ENCODE assay signal across 9 mouse cellular contexts in genomic region chr12:85973526-85973925, GRCm38 (mm10).
DNase-seq lines count a peak whose midpoint lies in the region; ATAC-seq lines count a peak whose summit lies in the region.
"Had no signal": no experiment of that assay in that cellular context is flagged by ENCODE, and none has a peak within 500 bp of the region (broad histone marks: within the 10 kb centered on the region; RNA-seq: fewer than 3 reads in every experiment).

No protein-coding gene starts in this region.

- H3K9ac ChIP-seq in heart, embryonic 15.5 days: no peak overlapping the region

- peak overlapping the region; percentile 45 for H3K27ac ChIP-seq in heart, embryonic 15.5 days

- H3K4me1 ChIP-seq in heart, embryonic 15.5 days (replicated peaks): peaks cover 17% of the 10 kb centered on the region

- H3K4me3 ChIP-seq in heart, embryonic 15.5 days: no peak overlapping the region

- peak; percentile 95 for DNase-seq in heart, adult 11 months
- no peak for DNase-seq in heart, postnatal 14 days
- DNase-seq in A20 (ENCODE audit: low read depth, low spot score): peak; percentile 76
- DNase-seq in lung, postnatal 4 days: peak; percentile 59 to 79
- DNase-seq in retina, embryonic 14.5 days (ENCODE audit: low spot score): no peak
- no peak for DNase-seq in urinary bladder, adult 2 months (ENCODE audit: low spot score)
- no peak for DNase-seq in layer of hippocampus, adult 9-11 months
- DNase-seq: cerebellum, adult 11 months had no signal

- H3K36me3 ChIP-seq in heart, embryonic 15.5 days: no peaks in the 10 kb centered on the region

- peak; percentile 51; the same call in 1 of the 2 replicates for ATAC-seq in heart, embryonic 15.5 days (replicated peaks; ENCODE audit: insufficient number of reproducible peaks, insufficient read depth, low FRiP score, low read depth)

- no peaks in the 10 kb centered on the region for H3K9me3 ChIP-seq in heart, embryonic 15.5 days (replicated peaks)

- H3K4me2 ChIP-seq in heart, embryonic 15.5 days: no peak overlapping the region

- WGBS in heart, embryonic 15.5 days: 35% methylated on average over 4 of the region's 4 CpGs

- H3K27me3 ChIP-seq in heart, embryonic 15.5 days: no peaks in the 10 kb centered on the region

- intact Hi-C loops in heart, postnatal 14 days (cut with DNase I): no loop called here

Comparison
In these comparisons a context has a peak if more than half of its experiments do, and no peak if none do; other contexts are left out.
1. DNase-seq: peak in heart, adult 11 months (single experiment), A20 (single experiment) and lung, postnatal 4 days (2 of 2); none in heart, postnatal 14 days (0 of 2), retina, embryonic 14.5 days (single experiment), urinary bladder, adult 2 months (single experiment) and layer of hippocampus, adult 9-11 months (single experiment).